Mouse (Mus musculus) forebrain, embryonic 11.5 days (tissue): ENCODE results near the gene Synrg. TPM values are rescaled to one million over a fixed set of nuclear protein-coding genes. Genes with fewer than 3 reads are reported as not detected.

ENCODE experiments used
- ATAC-seq: fragments of 200-750 bp; cut with Nextera tagmentation; replicated peaks from 2 replicates; pipeline ENCODE4 v1.8.0; 2017; ENCODE audit warnings: moderate TSS enrichment; ENCODE audit not compliant: low FRiP score
- DNase-seq: peaks from one replicate; pipeline ENCODE4 v3.0.0-alpha.2; 2017; ENCODE audit warnings: low spot score
- H3K27ac ChIP-seq: fragments of 300-500 bp; sonication (generic); 2 replicates; pipeline ENCODE4 v1.5.1; 2014; ENCODE audit warnings: low read depth, low read length
- H3K27me3 ChIP-seq: fragments of 300-500 bp; sonication (generic); 2 replicates; pipeline ENCODE4 v1.6.1; 2014; ENCODE audit warnings: mild to moderate bottlenecking, low read length, mixed read lengths; ENCODE audit not compliant: control insufficient read depth, insufficient read depth
- H3K36me3 ChIP-seq: fragments of 300-500 bp; sonication (generic); 2 replicates; pipeline ENCODE4 v1.6.1; 2014; ENCODE audit warnings: mild to moderate bottlenecking, low read length, moderate library complexity, mixed read lengths; ENCODE audit not compliant: control insufficient read depth, insufficient read depth
- H3K4me1 ChIP-seq: fragments of 300-500 bp; sonication (generic); replicated peaks from 2 replicates; pipeline ENCODE4 v1.6.1; 2014; ENCODE audit warnings: low read length, mixed read lengths; ENCODE audit not compliant: control insufficient read depth, insufficient read depth
- H3K4me2 ChIP-seq: fragments of 300-500 bp; sonication (generic); 2 replicates; pipeline ENCODE4 v1.6.1; 2014; ENCODE audit warnings: low read depth, mild to moderate bottlenecking, low read length, moderate library complexity, mixed read lengths; ENCODE audit not compliant: severe bottlenecking
- H3K4me3 ChIP-seq: fragments of 300-500 bp; sonication (generic); 2 replicates; pipeline ENCODE4 v1.5.1; 2014; ENCODE audit warnings: low read depth, low read length
- H3K9ac ChIP-seq: fragments of 300-500 bp; sonication (generic); 2 replicates; pipeline ENCODE4 v1.6.1; 2014; ENCODE audit warnings: low read length
- H3K9me3 ChIP-seq: fragments of 300-500 bp; sonication (generic); 2 replicates; pipeline ENCODE4 v1.6.1; 2016; ENCODE audit warnings: low read length, mixed read lengths; ENCODE audit not compliant: control insufficient read depth
- WGBS: fragments of 180-500 bp; shearing (Covaris S2); extraction: QIAGEN DNeasy Blood & Tissue Kit; methylation state at CpG from one replicate; pipeline ENCODE4 v1.1.7; 2014; 5-methylcytosine and 5-hydroxymethylcytosine counted together
- polyA plus RNA-seq: library from polyadenylated mRNA; unstranded; fragments of >200 nt; fragmentation: Nextera tagmentation; extraction: Ambion mirVana; gene quantifications from 2 replicates; pipeline ENCODE4 v1.2.1, GENCODE M21; 2014

Gene Synrg
- polyA plus RNA-seq, 1 experiment from 2014 or later = 20.8 TPM

DNA sequence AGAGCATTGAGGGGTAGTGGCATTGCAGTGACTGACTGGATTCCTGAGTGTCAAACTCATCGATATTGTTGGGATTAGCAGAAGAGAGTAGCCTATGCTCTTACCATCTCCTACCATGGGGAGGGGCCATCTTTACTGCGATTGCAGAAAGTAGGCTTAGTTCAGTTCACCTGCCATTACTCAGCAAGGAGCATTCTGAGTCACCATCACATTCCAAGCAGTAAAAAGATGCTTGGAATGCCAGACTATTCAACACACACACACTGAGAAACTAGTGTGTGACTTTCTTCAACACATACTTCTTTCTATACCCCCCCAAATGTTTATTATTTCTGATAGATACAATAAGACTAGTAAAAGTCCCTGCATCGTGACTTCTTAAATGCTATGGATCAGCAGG lies 116.1 kb downstream of the Synrg start:
- Histone ChIP-seq H3K4me1 (no peaks in the 10 kb centered on the region), H3K9me3 (no peaks in the 10 kb centered on the region), H3K4me3 (no peak overlapping the region), H3K4me2 (no peak overlapping the region), H3K27me3 (no peaks in the 10 kb centered on the region), H3K27ac (no peak overlapping the region), H3K36me3 (no peaks in the 10 kb centered on the region; the same call in 1 of the 2 replicates), H3K9ac (no peak overlapping the region)
- DNase-seq (no peak), ATAC-seq (no peak)
- 94% methylated on average over 3 of the region's 3 CpGs for WGBS

DNA sequence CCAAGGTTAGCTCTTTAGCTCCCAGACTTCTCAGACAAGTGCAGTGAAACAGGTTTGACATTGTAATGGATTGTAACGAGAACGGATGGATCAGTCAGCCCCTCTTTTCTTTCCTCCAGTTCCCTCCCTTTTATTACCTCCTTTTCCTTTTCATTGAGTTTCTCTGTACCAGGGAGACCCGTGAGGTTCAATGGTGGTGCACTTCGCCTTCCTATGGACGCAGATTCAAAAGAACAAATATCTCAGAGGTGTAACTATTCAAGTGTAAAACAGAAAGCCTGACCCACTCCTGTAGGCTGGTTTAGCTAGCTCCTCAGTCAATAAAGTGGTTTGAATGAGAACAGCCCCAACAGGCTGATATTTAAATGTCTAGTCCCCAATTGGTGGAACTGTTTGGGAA lies 117.7 kb downstream of the Synrg start:
- 82% methylated on average over 5 of the region's 5 CpGs for WGBS
- Histone ChIP-seq H3K4me3 (no peak overlapping the region), H3K9ac (no peak overlapping the region), H3K4me1 (no peaks in the 10 kb centered on the region), H3K9me3 (no peaks in the 10 kb centered on the region), H3K36me3 (no peaks in the 10 kb centered on the region; the same call in none of the 2 replicates), H3K27ac (no peak overlapping the region), H3K27me3 (no peaks in the 10 kb centered on the region), H3K4me2 (no peak overlapping the region)
- no peak for DNase-seq
- ATAC-seq = no peak

DNA sequence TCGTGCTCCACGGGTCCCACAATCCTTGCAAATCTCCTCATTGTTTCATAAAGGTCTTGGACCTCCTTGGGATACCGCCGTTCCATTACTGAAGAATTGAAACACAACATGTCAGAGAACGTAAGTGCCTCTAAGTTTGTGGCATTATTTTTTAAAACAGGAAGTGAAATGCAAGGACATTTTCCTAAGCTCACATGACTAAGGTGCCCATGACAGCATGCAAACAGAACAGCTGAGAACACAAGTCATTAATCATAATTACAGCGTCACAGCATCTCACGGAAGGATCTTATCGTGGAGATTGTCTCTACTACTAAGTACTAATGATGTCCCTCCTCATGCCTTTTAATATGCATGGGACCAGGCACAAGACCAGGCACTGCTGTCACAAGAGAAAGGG lies 126.3 kb downstream of the Synrg start:
- Histone ChIP-seq H3K4me1 (no peaks in the 10 kb centered on the region), H3K4me2 (no peak overlapping the region), H3K9me3 (no peaks in the 10 kb centered on the region), H3K27me3 (no peaks in the 10 kb centered on the region), H3K4me3 (no peak overlapping the region), H3K36me3 (no peaks in the 10 kb centered on the region; the same call in none of the 2 replicates), H3K27ac (no peak overlapping the region), H3K9ac (no peak overlapping the region)
- ATAC-seq (no peak), DNase-seq (no peak)
- 93% methylated on average over 8 of the region's 8 CpGs for WGBS

Other genes starting within 250 kb of the Synrg start
- not detected in 2 replicates for gene Wfdc21, start 217.5 kb upstream of the Synrg start, polyA plus RNA-seq
- 34.4 and 36.5 TPM in 2 replicates for gene Heatr6, start 210.7 kb upstream of the Synrg start, polyA plus RNA-seq
- not detected in 2 replicates for gene Hnf1b, start 114.4 kb upstream of the Synrg start, polyA plus RNA-seq
- gene Ddx52, start 22.4 kb upstream of the Synrg start, polyA plus RNA-seq = 48.3 and 52.7 TPM in 2 replicates
- 12.8 and 17.8 TPM in 2 replicates for gene Dusp14, start 104.8 kb downstream of the Synrg start, polyA plus RNA-seq
- 41.7 and 42.8 TPM in 2 replicates for gene Tada2a, start 165.2 kb downstream of the Synrg start, polyA plus RNA-seq
- 32.1 and 37.2 TPM in 2 replicates for gene Acaca, start 165.2 kb downstream of the Synrg start, polyA plus RNA-seq
- gene Gm11437, start 203.0 kb downstream of the Synrg start, polyA plus RNA-seq = not detected in 2 replicates